Mouse (Mus musculus) heart, postnatal 25 days (tissue): ENCODE data around the gene Gm21876. TPM values are rescaled to one million over a fixed set of nuclear protein-coding genes. Genes with fewer than 3 reads are reported as not detected.
"Not testable (repeated sequence)": the region's sequence is repeated elsewhere in the genome, so short reads cannot be mapped to it uniquely, and the experiment has no call there.

ENCODE experiments used
- DNase-seq: peaks from one replicate; pipeline ENCODE4 v3.0.0; 2022; ENCODE audit warnings: low spot score
- intact Hi-C: fragments of 180-260 bp; cut with DNase I; formaldehyde crosslinking; loops from one replicate; pipeline ENCODE4 v1.15.1; 2025
- total RNA-seq, 2 experiments: library from RNA; stranded (reverse); gene quantifications; 2 replicates each; pipeline ENCODE4 v1.2.3; 2021

The Gm21876 gene
- not detected for total RNA-seq

DNA sequence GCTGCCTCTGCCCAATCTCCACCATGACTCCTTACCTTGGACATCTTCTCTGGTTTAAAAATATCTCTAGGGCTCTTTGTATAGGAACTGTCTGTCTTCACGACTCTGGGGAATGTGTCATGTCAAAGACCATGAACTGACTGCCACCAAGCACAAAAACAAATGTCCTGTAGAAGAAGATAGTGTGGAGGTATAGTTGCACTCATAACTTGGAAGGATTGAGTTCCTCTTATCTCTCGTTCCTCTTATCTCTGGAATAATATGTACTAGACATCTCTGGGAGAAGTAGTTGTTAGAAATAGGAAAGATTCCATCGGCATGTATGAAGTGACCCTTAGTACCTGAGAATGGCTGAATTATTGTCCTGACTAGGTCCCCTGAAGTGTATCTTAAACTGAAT is at the start of gene Gm21876:
Gm21876 (minus strand) TSS at position 101 of the 400 bp plus-strand sequence.
- intact Hi-C loops, result no loop called here
- DNase-seq, result no peak

DNA sequence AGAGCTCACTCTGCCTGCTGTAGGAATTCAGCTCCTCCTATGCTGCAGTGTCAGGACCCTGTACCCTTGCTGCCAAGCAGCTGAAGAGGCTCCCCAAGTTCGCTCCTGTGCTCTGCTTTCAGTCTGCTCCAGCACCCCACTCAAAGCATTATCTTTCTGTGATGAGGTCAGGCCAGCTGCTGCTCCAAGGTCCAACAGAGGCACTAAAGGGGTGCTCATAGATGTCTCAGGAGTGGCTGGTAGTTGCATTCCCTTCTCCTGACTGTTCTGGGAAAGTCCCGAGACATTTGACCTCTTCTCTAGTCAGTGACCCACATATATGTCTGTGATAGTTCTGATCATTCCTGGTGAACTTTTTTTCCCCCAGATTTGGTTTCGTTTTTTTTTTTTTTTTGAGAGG is 45.0 kb upstream of the Gm21876 start:
- intact Hi-C loops, result no loop called here
- no peak for DNase-seq

DNA sequence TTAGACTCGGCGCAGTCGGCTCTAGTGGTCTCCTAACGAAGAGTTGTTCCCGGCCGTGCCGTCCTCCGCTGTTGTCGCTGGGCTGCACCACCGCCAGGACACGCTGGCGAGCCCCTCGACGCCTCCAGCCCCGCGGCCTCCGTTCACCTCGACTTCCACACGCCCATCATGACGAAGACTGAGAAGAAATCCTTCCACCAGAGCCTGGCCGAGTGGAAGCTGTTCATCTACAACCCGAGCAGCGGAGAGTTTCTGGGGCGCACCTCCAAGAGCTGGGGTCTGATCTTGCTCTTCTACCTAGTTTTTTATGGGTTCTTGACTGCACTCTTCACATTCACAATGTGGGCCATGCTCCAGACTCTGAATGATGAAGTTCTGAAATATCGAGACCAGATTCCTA is 28.8 kb downstream of the Gm21876 start:
- intact Hi-C loops, DNase-seq: not testable (repeated sequence)

Other genes starting within 250 kb of the Gm21876 start
- 1 to 10 TPM; 8.3 to 9.7 TPM for gene Cfp, start 244.1 kb downstream of the Gm21876 start, total RNA-seq
- 10 to 100 TPM in 1 of 2 experiments, 1 to 10 TPM in 1; 9.6 to 10.2 TPM for gene Elk1, start 225.0 kb downstream of the Gm21876 start, total RNA-seq
- 10 to 100 TPM; 31.4 to 36.9 TPM for gene Uxt, start 213.6 kb downstream of the Gm21876 start, total RNA-seq
- 1 to 10 TPM; 3.4 to 3.8 TPM for gene Zfp182, start 113.3 kb downstream of the Gm21876 start, total RNA-seq
- gene Spaca5, start 107.2 kb downstream of the Gm21876 start, total RNA-seq, result not detected
- under 1 TPM; 0.56 to 0.78 TPM for gene Zfp300, start 86.1 kb downstream of the Gm21876 start, total RNA-seq
- not detected for gene Ssxa1, start 59.8 kb downstream of the Gm21876 start, total RNA-seq